Mouse (Mus musculus): ENCODE data around the gene Naa16.
A peak's percentile ranks its signal among the peaks of the same experiment; 100 is the strongest.

Naa16 gene

DNA sequence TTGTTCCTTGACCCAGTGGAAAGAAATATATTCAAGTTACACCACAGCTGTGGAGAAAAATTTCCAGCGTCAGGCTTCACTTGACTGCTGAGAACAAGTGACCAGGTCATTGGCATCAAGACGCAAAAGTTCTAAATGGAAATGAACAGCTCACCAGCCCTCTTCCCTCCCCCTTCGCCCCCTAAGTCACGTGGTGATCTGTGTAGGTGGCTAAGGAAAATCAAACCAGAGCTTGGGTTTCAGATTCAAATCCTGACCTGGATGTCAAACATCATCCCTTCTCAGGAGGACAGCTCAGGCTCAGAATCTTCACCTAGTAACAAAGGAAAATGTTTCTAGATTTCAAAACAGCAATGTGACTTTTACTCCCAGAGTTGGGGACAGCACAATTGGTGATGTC is 91.3 kb downstream of the Naa16 start:
- DNase-seq (ENCODE audit: low spot score in 2 of 2): no peak

DNA sequence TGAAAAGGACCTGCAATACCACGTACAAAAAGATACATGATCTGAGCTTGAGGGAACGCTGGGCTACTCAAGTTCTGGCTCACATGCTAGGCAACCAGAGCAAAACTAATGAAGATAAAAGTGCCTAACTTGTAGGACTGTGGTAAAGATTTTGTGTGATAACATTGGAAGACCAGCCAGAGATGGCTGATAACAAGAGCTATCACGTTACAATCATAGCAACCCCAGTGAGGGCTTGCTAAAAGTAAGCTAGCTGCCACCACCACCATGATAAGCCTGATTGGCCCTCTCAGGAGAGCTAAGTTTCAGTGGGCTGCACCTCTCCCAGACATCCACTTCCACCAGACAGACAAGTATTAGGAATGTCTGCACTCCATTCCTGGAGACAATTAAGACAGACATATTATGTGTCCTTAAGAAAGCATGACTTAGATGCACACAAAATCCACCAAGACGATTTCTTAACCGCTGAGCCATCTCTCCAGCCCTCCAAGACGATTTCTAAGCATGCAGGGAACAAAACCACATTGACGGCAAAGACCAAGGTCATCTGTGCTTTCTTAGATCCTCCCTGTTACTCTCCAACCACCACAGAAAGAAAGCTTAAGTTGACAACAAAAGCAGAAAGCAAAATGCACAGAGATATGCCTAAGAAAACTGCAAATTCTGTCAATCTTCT is 92.1 kb downstream of the Naa16 start:
- DNase-seq (ENCODE audit: low spot score in 2 of 2): no peak

DNA sequence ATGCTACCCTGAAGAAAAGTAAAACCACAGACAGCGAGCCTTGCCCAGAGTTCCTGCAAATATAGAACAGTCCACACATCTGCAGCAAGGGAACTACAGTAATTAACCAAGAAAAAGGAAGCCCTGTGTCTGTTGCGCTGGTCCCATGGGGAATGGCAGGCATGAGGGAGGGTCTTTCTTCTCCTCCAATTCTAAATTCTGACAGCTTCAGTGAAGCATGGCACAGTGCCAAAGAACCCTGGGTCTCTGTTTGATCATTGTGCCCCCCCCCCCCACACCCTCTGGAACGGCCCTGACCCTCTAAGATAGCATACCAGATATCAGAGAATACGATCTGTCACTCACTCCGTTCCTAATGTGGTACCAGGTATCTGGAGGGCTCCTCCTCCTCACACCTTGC is 93.7 kb downstream of the Naa16 start:
- peak in 1 of 2 experiments; percentile 43 for DNase-seq (ENCODE audit: low spot score in 2 of 2)

DNA sequence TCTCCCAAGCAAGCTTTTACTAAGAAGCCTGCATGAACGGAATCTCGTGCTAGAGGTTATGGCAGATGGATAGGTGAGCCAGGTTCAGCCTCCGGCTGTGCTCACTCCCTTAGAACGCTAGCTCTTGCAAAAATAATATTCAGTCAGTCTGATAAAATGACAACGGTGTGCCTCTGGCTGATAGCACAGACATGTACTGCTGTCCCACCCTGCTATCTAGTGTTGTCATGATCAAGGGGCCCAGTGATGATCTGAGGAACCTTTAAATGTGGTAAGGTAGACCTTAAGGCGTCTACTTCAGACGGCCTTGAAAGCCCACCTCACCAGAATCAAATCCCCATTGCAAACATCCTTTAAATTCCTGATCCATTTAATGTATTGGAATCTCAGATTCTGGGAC is 94.4 kb downstream of the Naa16 start:
- DNase-seq (ENCODE audit: low spot score in 2 of 2): no peak

DNA sequence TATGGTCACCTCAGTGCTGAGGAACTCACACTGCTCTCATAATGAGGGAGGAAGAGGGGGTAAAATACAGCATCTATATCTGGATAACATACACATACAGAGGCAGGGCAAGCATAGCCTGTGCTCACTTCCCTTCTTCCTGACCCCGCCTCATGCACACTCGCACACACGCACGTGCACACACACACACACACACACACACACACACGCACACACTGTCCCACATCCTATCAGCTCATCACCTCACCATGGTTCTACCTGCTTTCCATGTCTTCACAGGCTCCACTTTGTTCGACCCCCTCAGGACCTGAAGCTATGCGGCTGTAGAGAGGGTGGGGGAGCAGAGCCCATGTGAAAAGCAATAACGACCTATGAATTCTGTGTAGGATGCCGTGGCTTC is 95.0 kb downstream of the Naa16 start:
- DNase-seq (ENCODE audit: low spot score in 2 of 2): no peak

DNA sequence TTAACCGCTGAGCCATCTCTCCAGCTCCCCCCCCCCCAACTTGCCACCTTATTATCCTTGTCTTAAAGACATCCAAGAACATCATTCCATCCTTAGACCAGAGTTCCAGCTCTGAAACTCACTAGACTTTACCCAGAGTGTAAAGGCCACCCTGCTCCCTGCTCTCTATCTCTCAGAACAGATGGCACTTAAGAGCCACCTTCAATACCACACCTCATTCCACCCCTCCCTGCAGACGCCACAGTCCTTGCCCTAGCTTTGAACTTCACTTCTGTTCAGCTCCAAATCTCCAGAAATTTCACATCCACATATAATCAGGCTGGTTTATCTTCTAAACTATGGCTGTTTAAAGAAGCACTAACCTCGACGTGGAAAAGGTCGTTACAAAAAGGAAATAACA is 95.6 kb downstream of the Naa16 start:
- DNase-seq (ENCODE audit: low spot score in 2 of 2): peak in 1 of 2 experiments; percentile 63

DNA sequence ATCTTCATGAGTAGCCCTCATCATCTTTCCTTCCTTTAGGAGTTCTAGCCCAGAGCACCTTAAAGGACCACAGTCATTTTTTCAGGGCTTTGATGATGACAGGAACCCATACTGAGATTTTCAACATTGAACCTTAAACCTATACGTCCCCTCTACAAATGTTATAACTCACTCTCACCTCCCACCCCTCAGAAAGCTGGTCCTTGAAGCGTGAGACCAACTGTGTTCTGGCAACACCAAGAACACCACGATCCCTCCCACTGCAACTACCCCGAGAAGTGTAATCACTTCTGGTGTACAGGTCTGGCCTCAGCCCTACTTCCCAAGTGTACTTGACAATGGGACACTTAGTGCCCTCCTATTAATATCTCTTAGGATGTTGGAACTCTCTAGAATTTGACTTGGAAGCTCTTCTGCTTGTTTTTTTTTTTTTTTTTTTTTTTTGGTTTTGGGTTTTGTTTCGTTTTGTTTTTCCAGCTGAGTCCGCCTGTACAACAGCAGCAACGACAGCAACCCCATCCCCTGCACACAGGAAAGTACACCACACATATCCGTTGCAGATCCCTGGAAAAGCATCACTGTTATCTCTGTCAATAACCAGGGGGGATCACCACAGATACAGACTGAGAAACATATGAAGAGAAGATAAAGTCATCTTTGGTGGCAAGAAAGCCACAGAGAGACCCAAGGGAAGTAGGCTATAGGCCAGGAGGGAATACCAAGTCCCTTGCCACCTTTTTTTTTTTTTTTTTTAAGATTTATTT is 96.3 kb downstream of the Naa16 start:
- DNase-seq (ENCODE audit: low spot score in 2 of 2): no peak

DNA sequence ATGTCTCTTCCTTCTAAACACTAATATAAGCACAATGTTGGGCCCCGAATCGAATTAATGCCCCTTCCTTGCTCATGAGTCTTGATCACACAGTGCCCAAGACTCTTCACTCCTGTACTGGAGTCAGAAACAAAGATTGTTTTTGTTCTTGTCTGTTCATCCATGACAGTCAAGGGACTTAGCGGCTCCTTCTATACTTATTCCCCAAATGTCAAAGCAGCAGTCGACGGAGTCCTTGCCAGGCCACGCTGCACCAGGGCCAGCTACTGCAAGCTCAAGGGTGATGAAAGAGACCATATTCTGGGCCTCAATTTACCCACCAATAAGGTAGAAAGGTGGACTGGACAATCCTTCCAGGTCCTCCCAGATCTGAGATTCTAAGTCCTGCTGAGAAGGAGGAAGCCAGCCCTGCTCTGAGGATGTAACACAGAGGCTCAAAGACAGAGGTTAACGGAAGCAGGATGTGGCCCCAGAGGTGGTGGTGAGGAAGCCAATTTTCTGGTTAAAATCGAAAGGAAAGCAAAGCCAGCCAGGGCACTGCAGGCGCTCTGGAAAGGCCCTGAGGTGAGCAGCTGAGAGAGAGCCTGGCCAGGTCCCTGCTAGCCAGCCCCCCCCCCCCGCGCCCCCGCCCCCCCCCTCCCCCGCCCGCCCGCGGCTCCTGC is 97.3 kb downstream of the Naa16 start:
- DNase-seq (ENCODE audit: low spot score in 2 of 2): peak in 1 of 2 experiments; percentile 59

DNA sequence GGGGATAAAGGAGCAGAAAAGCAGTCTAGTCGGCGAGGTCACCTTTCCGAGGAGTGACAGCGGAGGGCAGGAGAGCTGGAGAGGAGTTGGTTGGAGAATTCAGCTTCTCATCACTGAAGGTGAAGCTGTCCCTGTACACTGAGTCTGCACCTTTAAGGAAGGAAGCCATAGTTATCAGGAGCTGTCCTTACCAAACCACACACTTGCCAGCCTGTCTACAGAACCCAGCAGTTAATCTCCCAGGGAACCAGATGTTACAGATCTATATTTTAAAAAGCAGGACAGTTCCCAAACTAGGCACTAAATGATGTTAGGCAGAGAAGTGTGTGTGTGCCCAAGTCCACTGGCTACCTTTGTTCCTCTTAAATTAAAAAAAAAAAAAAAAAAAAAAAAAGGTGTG is 98.9 kb downstream of the Naa16 start:
- DNase-seq (ENCODE audit: low spot score in 2 of 2): no peak

DNA sequence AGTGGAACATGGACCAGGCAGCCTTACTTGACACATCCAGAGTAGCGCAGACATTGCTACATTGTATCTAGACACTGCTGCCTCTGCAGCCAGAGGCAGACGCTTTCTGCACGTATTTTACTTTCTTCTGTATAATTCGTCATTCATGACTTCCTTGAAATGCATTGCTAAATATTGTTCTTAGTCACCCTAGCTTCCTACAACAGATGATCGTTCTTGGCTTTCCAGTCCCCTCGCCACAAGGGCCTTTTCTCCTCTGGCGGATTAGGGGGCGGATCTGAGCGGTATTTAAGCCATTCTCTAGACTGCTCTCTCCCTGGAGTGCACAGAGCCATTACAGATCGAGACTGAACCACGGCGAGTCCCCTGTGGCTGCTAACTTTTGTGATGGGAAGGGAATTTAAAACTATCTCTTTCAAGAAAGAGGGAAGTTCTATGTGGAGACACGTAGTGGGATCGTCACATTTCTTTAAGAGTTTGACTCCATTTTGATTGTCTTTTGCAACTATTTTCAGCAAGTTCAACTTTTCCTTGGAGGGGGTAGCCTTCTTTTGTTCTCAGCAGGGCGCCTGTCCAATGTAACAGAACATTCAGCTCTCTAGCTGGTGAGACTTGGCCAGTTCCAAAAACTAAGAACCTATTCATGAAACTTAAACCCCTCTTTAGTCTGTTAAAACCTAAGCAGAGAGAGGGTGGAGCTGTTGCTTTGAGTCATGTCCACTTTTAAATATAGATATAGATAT is 99.7 kb downstream of the Naa16 start:
- no peak for DNase-seq (ENCODE audit: low spot score in 2 of 2)

DNA sequence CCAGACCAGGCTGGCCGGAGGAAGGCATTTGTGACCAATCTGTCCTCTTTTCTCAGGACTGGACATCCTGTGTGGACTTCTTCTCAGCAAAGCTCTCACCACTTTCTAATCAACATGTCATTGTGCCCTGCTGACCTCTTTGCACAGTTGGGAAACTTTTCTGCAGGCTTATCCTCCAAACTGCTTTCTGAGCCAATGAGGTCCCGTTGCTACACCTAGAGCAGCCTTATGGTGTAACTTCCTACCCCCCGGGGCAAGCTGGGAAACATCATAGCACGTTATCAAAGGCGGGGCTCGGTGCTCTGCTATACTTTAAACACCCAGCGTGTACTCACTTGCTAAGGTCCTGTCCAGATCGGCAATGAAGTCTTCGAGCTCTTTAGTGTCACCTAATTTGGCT is 100.7 kb downstream of the Naa16 start:
- no peak for DNase-seq (ENCODE audit: low spot score in 2 of 2)

DNA sequence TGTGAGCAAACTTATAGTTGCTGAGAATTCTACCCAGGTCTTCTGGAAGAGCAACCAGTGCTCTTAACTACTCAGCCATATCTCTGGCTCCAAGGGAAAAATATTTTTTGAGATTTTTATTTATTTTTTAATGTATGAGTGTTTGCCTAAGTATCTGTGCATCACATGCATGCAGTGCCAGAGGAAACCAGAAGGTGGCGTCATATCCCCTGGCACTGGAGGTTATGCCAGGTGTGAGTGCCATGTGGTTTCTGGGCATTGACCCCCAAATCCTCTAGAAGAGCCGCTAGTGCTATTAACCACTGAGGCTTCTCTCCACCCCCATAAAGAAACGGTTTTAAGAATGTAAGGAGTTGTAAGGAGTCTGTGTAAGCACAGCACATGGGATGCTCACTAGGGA is 102.3 kb downstream of the Naa16 start:
- DNase-seq (ENCODE audit: low spot score in 2 of 2): peak in 1 of 2 experiments; percentile 81

DNA sequence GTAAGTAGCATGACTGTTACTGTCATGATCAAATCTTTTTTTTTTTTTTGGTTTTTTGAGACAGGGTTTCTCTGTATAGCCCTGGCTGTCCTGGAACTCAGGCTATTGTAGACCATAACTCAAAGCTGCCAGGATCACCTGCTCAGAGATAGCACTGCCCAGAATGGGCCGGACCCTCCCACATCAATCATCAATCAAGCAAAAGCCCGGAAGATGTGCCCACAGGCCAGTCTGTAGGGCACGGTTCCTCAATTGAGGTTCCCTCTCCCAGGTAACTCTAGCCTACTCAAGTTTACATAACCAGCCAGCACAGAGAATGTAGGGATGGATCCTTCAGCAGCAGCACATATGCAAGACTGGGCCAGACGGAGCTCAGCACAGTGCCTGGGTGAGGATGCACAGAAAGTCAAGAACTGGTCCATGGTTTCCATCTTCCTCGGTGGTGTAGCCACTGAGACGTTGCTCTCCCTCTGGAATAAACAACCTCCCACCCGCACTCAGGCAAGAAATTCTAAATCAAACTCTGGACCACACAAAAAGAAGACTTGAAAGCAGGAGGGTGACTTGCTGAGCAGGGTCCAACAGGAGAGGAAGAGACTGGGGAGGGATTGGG is 103.2 kb downstream of the Naa16 start:
- no peak for DNase-seq (ENCODE audit: low spot score in 2 of 2)

DNA sequence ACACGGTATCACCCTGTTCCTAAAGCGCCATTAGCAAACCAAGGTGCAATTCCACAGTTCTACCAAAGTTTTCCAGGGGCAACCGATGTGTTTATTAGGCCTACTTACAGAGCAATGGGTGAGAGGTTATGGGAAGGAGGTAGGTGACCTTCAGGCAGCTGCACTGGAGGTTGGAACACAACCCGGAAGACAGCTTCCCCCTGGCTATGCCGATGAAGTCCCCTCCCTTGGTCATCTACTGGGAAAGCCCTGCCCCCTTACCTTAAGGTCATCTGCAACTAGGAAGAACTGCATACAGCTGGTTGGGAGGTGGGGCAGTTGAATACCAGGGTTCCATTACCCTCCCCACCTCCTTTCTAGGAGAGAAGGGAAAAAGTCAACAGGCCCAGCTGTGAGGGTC is 105.0 kb downstream of the Naa16 start:
- DNase-seq (ENCODE audit: low spot score in 2 of 2): no peak

DNA sequence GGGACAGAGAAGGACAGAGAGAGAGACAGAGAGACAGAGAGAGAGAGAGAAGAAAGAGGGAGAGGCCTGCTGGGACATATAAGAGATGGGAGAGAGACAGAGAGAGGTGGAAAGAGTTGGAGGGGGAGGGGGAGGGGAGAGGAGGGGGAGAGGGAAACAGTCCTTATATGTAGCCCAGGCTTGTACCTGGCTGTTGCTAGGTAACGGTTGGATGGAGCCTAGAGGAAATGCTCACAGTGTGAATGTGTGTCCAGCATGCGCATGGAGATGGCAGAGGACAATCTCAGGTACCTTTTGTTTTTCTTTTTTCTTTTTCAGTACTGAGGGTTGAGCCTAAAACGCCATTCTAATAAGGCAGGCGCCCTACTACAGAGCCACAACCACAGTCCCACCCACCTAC is 106.0 kb downstream of the Naa16 start:
- DNase-seq (ENCODE audit: low spot score in 2 of 2): no peak

DNA sequence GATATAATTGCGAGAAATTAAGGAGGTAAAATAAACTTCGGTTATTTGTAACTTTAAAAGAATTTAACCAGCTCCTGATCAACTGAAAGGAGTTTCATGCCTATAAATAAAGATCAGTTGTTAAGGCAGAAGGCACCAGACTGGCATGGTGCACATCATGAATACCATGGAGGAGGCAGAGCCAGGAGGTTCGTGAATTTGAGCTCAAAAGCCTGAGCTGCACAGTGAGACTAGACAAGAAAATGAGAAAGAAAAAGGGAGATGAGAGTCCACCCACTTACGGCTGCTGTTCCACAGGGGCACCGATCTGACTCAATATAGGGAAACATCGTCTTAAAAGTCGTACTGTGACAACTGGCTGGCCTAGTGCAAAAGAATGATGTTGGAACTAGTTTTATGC is 106.6 kb downstream of the Naa16 start:
- DNase-seq (ENCODE audit: low spot score in 2 of 2): no peak

DNA sequence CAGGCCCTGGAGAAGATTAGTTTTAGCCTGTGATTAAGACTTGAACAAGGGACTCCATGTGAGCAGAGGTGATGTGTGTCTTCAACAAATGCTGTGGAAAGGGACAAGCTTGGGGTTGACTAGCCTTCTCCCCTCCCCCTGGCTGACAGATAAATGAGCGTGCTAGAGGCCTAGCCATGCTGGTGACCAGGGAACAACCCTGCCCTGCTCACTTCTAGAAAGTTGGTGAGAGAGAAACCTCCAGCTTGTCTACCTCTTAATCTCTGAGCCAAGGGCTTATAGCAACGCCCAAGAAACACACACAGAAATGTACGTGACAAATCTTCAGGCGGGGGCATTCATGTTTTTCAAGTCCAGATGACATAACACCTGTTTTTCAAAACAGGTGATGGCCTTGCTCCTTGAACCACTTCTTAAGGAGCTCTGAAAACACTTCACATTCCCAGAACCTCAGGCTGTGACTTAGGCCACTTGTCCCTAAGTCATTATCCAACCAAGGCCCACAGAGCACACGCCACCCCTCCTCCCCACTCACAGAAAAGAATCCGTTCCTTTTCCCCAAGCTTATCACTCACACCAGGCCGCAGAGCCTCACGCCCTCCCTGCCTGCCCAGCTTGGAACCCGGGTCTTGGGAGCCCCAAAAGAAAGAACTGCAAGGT is 108.6 kb downstream of the Naa16 start:
- no peak for DNase-seq (ENCODE audit: low spot score in 2 of 2)

DNA sequence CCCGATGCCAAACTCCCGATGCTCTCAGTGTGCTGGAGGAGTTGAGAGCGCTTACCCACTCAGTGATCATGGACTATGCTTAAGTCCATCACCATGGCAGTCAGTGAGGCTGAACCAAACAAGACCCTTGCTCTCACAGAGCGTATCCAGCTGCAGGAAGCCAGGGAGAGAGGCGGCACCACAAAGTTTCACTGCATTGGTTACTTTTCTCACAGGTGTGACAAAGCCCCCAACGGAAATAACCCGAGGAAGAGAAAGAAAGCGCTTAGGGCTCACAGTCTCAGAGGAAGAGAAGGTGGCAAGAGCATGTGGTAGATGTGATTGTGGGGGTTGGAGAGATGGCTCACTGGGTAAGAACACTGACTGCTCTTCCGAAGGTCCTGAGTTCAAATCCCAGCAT is 110.1 kb downstream of the Naa16 start:
- DNase-seq (ENCODE audit: low spot score in 2 of 2): no peak

DNA sequence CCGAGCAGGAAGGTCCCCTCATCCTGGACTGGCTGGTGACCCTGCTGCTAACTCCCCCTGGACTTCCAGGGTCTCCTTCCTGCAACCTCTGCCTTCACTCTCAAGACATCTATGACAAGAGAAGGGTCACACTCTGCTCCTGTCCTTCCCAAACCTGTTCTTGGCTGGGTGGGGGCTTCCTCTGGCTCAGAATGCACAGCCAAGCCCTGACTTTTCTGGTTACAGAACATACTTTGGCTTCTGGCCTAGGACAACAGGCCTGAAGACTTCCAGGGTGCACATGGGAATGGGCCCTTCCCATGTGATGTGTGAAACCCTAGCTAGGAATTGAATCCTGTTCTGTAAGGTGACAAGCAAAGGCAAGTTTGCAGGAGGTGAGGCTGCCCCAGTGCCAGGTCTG is 111.1 kb downstream of the Naa16 start:
- no peak for DNase-seq (ENCODE audit: low spot score in 2 of 2)

DNA sequence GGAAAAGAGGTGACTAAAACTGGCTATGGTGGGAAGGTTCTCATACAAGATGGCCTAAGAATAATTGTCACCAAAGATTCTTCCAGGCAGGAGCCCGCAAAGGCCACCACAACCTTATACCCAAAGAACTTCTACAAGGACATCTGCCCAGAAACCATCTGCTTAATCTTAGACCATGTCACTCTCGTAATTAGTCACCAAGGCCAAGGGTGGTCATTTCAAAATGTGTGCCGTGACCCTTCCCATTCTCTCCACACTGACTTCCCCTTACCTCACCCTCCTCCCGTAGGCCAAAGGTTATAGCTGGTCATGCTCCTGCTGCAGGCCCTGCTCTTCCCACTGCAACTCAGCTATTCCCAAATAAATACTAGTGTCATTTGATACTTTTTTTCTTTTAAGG is 111.7 kb downstream of the Naa16 start:
- no peak for DNase-seq (ENCODE audit: low spot score in 2 of 2)

DNA sequence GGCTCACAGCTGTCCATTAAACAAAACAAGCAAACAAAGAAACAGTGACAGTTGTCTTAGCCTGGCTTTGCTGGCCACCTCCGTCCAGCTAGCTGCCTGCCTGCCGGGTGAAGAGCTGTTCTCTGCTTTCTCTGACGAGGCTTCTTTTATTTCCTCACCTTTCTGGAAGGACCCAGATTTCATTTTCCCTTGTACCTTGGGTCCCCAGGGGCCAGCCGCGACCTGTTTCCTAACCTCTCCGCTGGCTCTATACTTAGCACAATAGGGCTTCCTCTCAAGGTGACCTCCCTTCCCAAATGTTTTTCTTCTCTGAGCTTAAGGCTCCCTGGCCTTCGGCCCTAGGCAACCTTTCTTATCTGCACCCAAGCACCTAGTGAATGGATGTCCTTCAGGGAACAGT is 112.7 kb downstream of the Naa16 start:
- DNase-seq (ENCODE audit: low spot score in 2 of 2): no peak

Data from spleen, postnatal 10 days (tissue).